ENCODE assay signal across 9 mouse cellular contexts in genomic region chr4:139771125-139771631, GRCm38 (mm10).
DNase-seq lines count a peak whose midpoint lies in the region; ATAC-seq and TF ChIP-seq lines count a peak whose summit lies in the region.
"Had no signal": no experiment of that assay in that cellular context is flagged by ENCODE, and none has a peak within 500 bp of the region (broad histone marks: within the 10 kb centered on the region; RNA-seq: fewer than 3 reads in every experiment).

No protein-coding gene starts in this region.

- no peaks in the 10 kb centered on the region for H3K36me3 ChIP-seq in ES-Bruce4 (ENCODE audit: control insufficient read depth, insufficient read depth, low read length, poor library complexity, severe bottlenecking)
- 0 out of 2 replicates have a peak, but pooled peaks cover 10% of the 10 kb centered on the region for H3K36me3 ChIP-seq in midbrain, embryonic 12.5 days

- DNase-seq in cerebellum, postnatal 10 days = peak; percentile 54 to 60
- peak; percentile 67 for DNase-seq in gastrocnemius, postnatal 14 days
- no peak for DNase-seq in right cerebral cortex, adult 2 months (ENCODE audit: low spot score in 2 of 2)
- DNase-seq in thymus, postnatal 4 days = no peak
- DNase-seq: kidney, adult 18-20 months had no signal

- no peak for ATAC-seq in cerebellum, adult (ENCODE audit: insufficient number of reproducible peaks, low FRiP score, low TSS enrichment)
- ATAC-seq in midbrain, embryonic 12.5 days (ENCODE audit: low FRiP score, low read depth) = peak; percentile 38; the same call in 1 of the 2 replicates
- ATAC-seq in monocyte, adult 5-6 weeks (replicated peaks; ENCODE audit: insufficient number of reproducible peaks, low FRiP score, low TSS enrichment, poor library complexity, severe bottlenecking) = no peak

- H3K4me3 ChIP-seq in ES-Bruce4 (ENCODE audit: low read depth, low read length) = peak overlapping the region; percentile 12; the same call in 1 of the 2 replicates
- no peak overlapping the region for H3K4me3 ChIP-seq in midbrain, embryonic 12.5 days

- WGBS in midbrain, embryonic 12.5 days = 8% methylated on average over 9 of the region's 9 CpGs

- no peaks in the 10 kb centered on the region for H3K27me3 ChIP-seq in ES-Bruce4 (ENCODE audit: control insufficient read depth, insufficient read depth, low read length, poor library complexity, severe bottlenecking)
- H3K27me3 ChIP-seq in midbrain, embryonic 12.5 days = peaks cover 48% of the 10 kb centered on the region

- no peak for TF ChIP-seq POLR2A in ES-Bruce4 (IDR thresholded peaks at IDR 0.05; ENCODE audit: insufficient read depth, low read length)

- no peak overlapping the region for H3K27ac ChIP-seq in ES-Bruce4 (ENCODE audit: insufficient read depth, low read length)
- H3K27ac ChIP-seq in midbrain, embryonic 12.5 days (replicated peaks) = peak overlapping the region; percentile 63

- 0 out of 2 replicates have a peak, but pooled peaks have one; percentile 27 for TF ChIP-seq EP300 in ES-Bruce4 (IDR thresholded peaks at IDR 0.05; ENCODE audit: insufficient read depth, low read depth, low read length)

- H3K4me2 ChIP-seq in midbrain, embryonic 12.5 days (replicated peaks) = 0 out of 2 replicates have a peak overlapping the region, but pooled peaks have one; percentile 15

- no peaks in the 10 kb centered on the region for H3K9me3 ChIP-seq in ES-Bruce4 (replicated peaks; ENCODE audit: control insufficient read depth, insufficient read depth, low read length, poor library complexity, severe bottlenecking)
- H3K9me3 ChIP-seq in midbrain, embryonic 12.5 days = no peaks in the 10 kb centered on the region

- no peak overlapping the region for H3K9ac ChIP-seq in ES-Bruce4 (ENCODE audit: low read depth, poor library complexity, severe bottlenecking)
- H3K9ac ChIP-seq in midbrain, embryonic 12.5 days (replicated peaks) = no peak overlapping the region; the same call in 1 of the 2 replicates

- peaks cover 27% of the 10 kb centered on the region for H3K4me1 ChIP-seq in ES-Bruce4 (ENCODE audit: control insufficient read depth, insufficient read depth, low read length)
- peaks cover 32% of the 10 kb centered on the region for H3K4me1 ChIP-seq in midbrain, embryonic 12.5 days

- intact Hi-C loops in gastrocnemius, postnatal 14 days (cut with DNase I; ENCODE audit: low total_unique reads) = no loop called here

- TF ChIP-seq CTCF in ES-Bruce4 (IDR thresholded peaks at IDR 0.05; ENCODE audit: low read depth, low read length) = no peak

Comparison
In these comparisons a context has a peak if more than half of its experiments do, and no peak if none do; other contexts are left out.
1. DNase-seq: peak in cerebellum, postnatal 10 days (2 of 2) and gastrocnemius, postnatal 14 days (single experiment); none in right cerebral cortex, adult 2 months (0 of 2) and thymus, postnatal 4 days (single experiment).